Mouse (Mus musculus) MEL (cell line): ENCODE measurements around the gene Gata2. TPM values are rescaled to one million over a fixed set of nuclear protein-coding genes. Genes with fewer than 3 reads are reported as not detected.

Experiments
- CHD1 ChIP-seq: IDR thresholded peaks from 2 replicates; pipeline ENCODE4 v1.6.1; 2012; ENCODE audit warnings: low read depth, mild to moderate bottlenecking, inconsistent platforms, low read length, improper control_type of control experiment
- CHD2 ChIP-seq: IDR thresholded peaks from 2 replicates; pipeline ENCODE4 v1.6.1; 2011; ENCODE audit warnings: low read length, improper control_type of control experiment
- GABPA ChIP-seq: IDR thresholded peaks from 2 replicates; pipeline ENCODE4 v1.6.1; 2012; ENCODE audit warnings: low read depth, mild to moderate bottlenecking, inconsistent platforms, low read length, improper control_type of control experiment, moderate library complexity
- JUND ChIP-seq: IDR thresholded peaks from 2 replicates; pipeline ENCODE4 v1.6.1; 2011; ENCODE audit warnings: low read depth, mild to moderate bottlenecking, improper control_type of control experiment, low read length
- MEF2A ChIP-seq: IDR thresholded peaks from 2 replicates; pipeline ENCODE4 v1.6.1; 2014; ENCODE audit warnings: low read depth, mild to moderate bottlenecking, inconsistent platforms, low read length, improper control_type of control experiment; ENCODE audit not compliant: poor library complexity, insufficient replicate concordance, severe bottlenecking; ENCODE audit errors: extremely low read depth
- MYC ChIP-seq: IDR thresholded peaks from 2 replicates; pipeline ENCODE4 v1.6.1; 2011; ENCODE audit warnings: low read depth, mild to moderate bottlenecking, low read length, improper control_type of control experiment, moderate library complexity
- NELFE ChIP-seq: IDR thresholded peaks from 2 replicates; pipeline ENCODE4 v1.6.1; 2011; ENCODE audit warnings: low read depth, low read length, improper control_type of control experiment
- RAD21 ChIP-seq: IDR thresholded peaks from 2 replicates; pipeline ENCODE4 v1.6.1; 2011; ENCODE audit warnings: mild to moderate bottlenecking, low read depth, low read length, improper control_type of control experiment
- RCOR1 ChIP-seq: IDR thresholded peaks from 2 replicates; pipeline ENCODE4 v1.6.1; 2012; ENCODE audit warnings: low read depth, mild to moderate bottlenecking, inconsistent platforms, low read length, improper control_type of control experiment
- SIN3A ChIP-seq: IDR thresholded peaks from 2 replicates; pipeline ENCODE4 v1.6.1; 2012; ENCODE audit warnings: low read length, improper control_type of control experiment, inconsistent platforms
- SMC3 ChIP-seq: IDR thresholded peaks from 2 replicates; pipeline ENCODE4 v1.6.1; 2011; ENCODE audit warnings: low read depth, low read length, improper control_type of control experiment
- UBTF ChIP-seq: IDR thresholded peaks from 2 replicates; pipeline ENCODE4 v1.6.1; 2012; ENCODE audit warnings: low read depth, mild to moderate bottlenecking, inconsistent platforms, low read length, improper control_type of control experiment, moderate library complexity, borderline replicate concordance; ENCODE audit not compliant: insufficient read depth
- ZNF384 ChIP-seq: IDR thresholded peaks from 2 replicates; pipeline ENCODE4 v1.6.1; 2012; ENCODE audit warnings: low read depth, mild to moderate bottlenecking, inconsistent platforms, low read length, improper control_type of control experiment
- polyA plus RNA-seq, 2 experiments: library from polyadenylated mRNA; stranded (reverse) in 1 of 2; unstranded in 1 of 2; fragments of >175 nt in 1 of 2; fragments of >200 nt in 1 of 2; gene quantifications; 2 replicates each; pipeline versions ENCODE4 v1.2.1 to v1.2.4; 2012; ENCODE audit warnings: low replicate concordance in 2 of 2, low read depth in 1 of 2; ENCODE audit not compliant: insufficient read length in 2 of 2, insufficient read depth in 1 of 2, missing spikeins in 1 of 2
- total RNA-seq: library from RNA; depleted of rRNA; stranded (reverse); fragments of 300-350 nt; gene quantifications from 2 replicates; pipeline ENCODE4 v1.2.3, GENCODE M21; 2012; rRNA removed

Gene Gata2
- total and polyA plus RNA-seq, 3 experiments: 7.7 to 12.4 TPM; not detected in 1

DNA sequence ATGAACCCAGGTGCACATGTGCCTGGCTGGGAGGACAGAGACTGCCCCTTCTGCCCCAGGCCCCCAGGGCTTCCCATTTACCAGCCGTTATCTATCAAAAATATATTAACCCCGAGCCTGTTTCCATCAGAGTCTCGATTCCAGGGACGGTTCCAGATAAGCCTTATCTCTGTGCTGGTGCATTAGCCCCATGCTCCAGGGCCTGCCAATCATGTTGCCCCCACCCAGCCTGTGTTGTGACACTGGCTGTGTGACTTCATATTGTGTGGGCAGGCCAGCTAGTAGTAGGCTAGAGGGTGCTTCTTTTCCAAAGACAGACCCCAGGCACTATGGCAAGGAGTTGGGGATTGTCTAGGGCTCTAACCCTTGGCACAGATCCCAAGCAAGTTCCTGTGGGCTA lies 61.7 kb downstream of the Gata2 start (continued):
- no peak for TF ChIP-seq JUND
- no peak for TF ChIP-seq CHD1
- TF ChIP-seq NELFE: no peak; the same call in 1 of the 2 replicates
- TF ChIP-seq UBTF: no peak
- TF ChIP-seq CHD2: no peak; the same call in 1 of the 2 replicates
- TF ChIP-seq ZNF384: peak; percentile 21; the same call in 1 of the 2 replicates
- TF ChIP-seq RAD21: no peak
- peak; percentile 76 for TF ChIP-seq SIN3A
- peak; percentile 72 for TF ChIP-seq RCOR1
- 0 out of 2 replicates have a peak, but pooled peaks have one; percentile 3 for TF ChIP-seq SMC3
- TF ChIP-seq GABPA: no peak
- 0 out of 2 replicates have a peak, but pooled peaks have one; percentile 46 for TF ChIP-seq MEF2A
- TF ChIP-seq MYC: peak; percentile 35; the same call in 1 of the 2 replicates
- TF ChIP-seq, all 39 proteins: peak for 15

Other genes with a start within 250 kb of the Gata2 start
- not detected in 2 replicates for gene H1fx, start 212.3 kb upstream of the Gata2 start, total RNA-seq
- gene H1fx, start 212.3 kb upstream of the Gata2 start, polyA plus RNA-seq: not detected
- 47.6 and 49.6 TPM in 2 replicates for gene Rab7, start 148.6 kb upstream of the Gata2 start, total RNA-seq
- 100 to 1,000 TPM; 234 to 362 TPM for gene Rab7, start 148.6 kb upstream of the Gata2 start, polyA plus RNA-seq
- gene Rpn1, start 109.4 kb upstream of the Gata2 start, total RNA-seq: 284 and 289 TPM in 2 replicates
- gene Rpn1, start 109.4 kb upstream of the Gata2 start, polyA plus RNA-seq: 100 to 1,000 TPM; 361 to 412 TPM
- gene Dnajb8, start 28.4 kb downstream of the Gata2 start, total RNA-seq: not detected in 2 replicates
- not detected for gene Dnajb8, start 28.4 kb downstream of the Gata2 start, polyA plus RNA-seq